Mouse (Mus musculus): Measurements from ENCODE around the gene Hsd17b11. TPM values are rescaled to one million over a fixed set of nuclear protein-coding genes. Genes with fewer than 3 reads are reported as not detected.

Gene Hsd17b11
- polyA plus RNA-seq, 1 experiment from 2014 or later, result 6.5 TPM

DNA sequence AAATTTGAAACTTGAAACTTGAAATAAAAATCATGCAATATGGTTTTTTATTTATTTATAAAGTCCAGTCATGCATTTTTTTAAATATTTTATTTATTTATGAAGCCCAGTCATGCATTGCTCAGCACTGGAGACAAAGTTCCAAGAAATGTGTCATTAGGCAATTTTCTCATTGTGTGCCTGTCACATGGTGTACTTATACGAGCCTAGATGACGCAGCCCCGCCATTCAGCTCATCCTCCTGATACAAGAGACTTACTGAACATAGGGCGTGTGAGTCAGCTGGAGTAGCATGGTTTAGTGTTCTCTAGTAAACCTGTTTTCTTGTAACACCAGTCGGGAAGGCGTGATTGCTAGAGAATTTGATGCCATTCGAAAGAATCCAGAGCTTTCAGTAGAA is 34.6 kb upstream of the Hsd17b11 start:
- Histone ChIP-seq H3K4me1 (replicated peaks; ENCODE audit: control insufficient read depth, insufficient read depth, low read length) (no peaks in the 10 kb centered on the region), H3K27ac (ENCODE audit: low read depth) (no peak overlapping the region), H3K9ac (ENCODE audit: low read length) (no peak overlapping the region), H3K9me3 (ENCODE audit: control insufficient read depth, low read length) (no peaks in the 10 kb centered on the region), H3K27me3 (replicated peaks; ENCODE audit: control insufficient read depth, insufficient read depth, low read length) (no peaks in the 10 kb centered on the region), H3K4me3 (ENCODE audit: low read depth, low read length) (no peak overlapping the region), H3K36me3 (ENCODE audit: control insufficient read depth, insufficient read depth, low read length) (peaks cover 50% of the 10 kb centered on the region), H3K4me2 (ENCODE audit: low read length) (no peak overlapping the region)
- DNase-seq (ENCODE audit: low spot score) (no peak), ATAC-seq (replicated peaks; ENCODE audit: low FRiP score, low TSS enrichment, low read depth) (no peak)
- WGBS, result 91% methylated on average over 7 of the region's 7 CpGs

DNA sequence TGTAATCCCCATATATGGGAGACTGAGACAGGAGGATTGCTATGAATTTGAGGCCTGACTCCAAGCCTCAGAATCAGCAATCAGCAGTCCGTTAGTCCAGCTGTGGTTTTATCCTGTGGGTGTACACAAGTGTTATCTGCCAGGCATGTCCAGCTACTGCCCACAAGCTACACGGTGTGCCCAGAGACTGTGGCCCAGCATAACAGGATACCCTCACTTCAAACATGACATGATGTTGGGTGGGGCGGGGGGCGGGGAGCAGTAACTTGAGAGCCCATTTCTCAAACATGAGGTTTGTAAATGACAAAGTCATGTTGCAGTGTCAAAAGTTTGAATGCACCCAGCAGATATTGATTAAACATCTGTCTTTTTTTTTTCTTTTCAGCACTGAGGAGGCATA is 34.1 kb upstream of the Hsd17b11 start:
- Histone ChIP-seq H3K4me2 (ENCODE audit: low read length) (no peak overlapping the region), H3K27me3 (replicated peaks; ENCODE audit: control insufficient read depth, insufficient read depth, low read length) (no peaks in the 10 kb centered on the region), H3K4me1 (replicated peaks; ENCODE audit: control insufficient read depth, insufficient read depth, low read length) (no peaks in the 10 kb centered on the region), H3K27ac (ENCODE audit: low read depth) (no peak overlapping the region), H3K4me3 (ENCODE audit: low read depth, low read length) (no peak overlapping the region), H3K36me3 (ENCODE audit: control insufficient read depth, insufficient read depth, low read length) (peaks cover 50% of the 10 kb centered on the region), H3K9ac (ENCODE audit: low read length) (no peak overlapping the region), H3K9me3 (ENCODE audit: control insufficient read depth, low read length) (no peaks in the 10 kb centered on the region)
- 88% methylated on average over 4 of the region's 4 CpGs for WGBS
- ATAC-seq (replicated peaks; ENCODE audit: low FRiP score, low TSS enrichment, low read depth) (no peak), DNase-seq (ENCODE audit: low spot score) (no peak)

DNA sequence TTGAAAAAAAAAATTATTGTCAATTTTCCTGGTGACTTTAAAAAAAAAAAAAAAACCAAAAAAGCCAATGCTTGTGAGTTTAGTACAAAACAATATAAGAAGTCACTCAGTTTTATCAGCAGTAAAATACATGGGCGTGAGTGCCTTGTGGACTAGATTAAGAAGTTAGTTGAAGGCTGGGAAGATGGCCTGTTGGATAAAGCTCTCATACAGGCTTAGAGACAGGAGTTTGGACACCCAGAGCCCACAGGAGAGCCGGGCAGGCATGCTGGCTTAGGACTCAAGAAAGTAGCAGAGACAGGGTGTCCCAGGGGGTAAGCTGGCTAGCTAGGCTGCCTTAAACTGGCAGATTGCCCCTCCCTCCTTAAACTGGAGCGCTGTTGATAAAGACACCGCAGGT is 33.2 kb upstream of the Hsd17b11 start:
- Histone ChIP-seq H3K4me2 (ENCODE audit: low read length) (no peak overlapping the region), H3K4me3 (ENCODE audit: low read depth, low read length) (no peak overlapping the region), H3K27me3 (replicated peaks; ENCODE audit: control insufficient read depth, insufficient read depth, low read length) (no peaks in the 10 kb centered on the region), H3K9ac (ENCODE audit: low read length) (no peak overlapping the region), H3K36me3 (ENCODE audit: control insufficient read depth, insufficient read depth, low read length) (peaks cover 46% of the 10 kb centered on the region), H3K4me1 (replicated peaks; ENCODE audit: control insufficient read depth, insufficient read depth, low read length) (no peaks in the 10 kb centered on the region), H3K9me3 (ENCODE audit: control insufficient read depth, low read length) (no peaks in the 10 kb centered on the region), H3K27ac (ENCODE audit: low read depth) (no peak overlapping the region)
- ATAC-seq (replicated peaks; ENCODE audit: low FRiP score, low TSS enrichment, low read depth) (no peak), DNase-seq (ENCODE audit: low spot score) (no peak)
- WGBS, result 95% methylated on average over 4 of the region's 4 CpGs

DNA sequence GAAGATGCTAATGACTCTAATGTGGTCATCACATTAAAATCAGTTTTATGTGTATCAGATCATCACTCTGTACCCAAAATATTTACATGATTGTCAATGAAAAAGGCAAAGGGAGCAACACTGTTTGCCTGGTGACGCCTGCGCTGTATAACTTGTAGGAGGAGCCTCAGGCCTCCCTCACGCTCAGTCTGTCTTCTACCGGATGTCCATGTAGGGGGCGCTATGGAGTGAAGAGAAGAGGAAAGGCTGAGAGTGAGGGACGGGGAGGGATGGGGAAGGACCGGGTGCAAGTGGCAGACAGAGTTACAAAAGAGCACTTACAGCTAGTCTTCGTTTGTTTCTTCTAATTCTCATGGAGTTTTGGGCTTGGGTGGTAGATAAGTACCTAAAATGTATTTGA is 31.2 kb upstream of the Hsd17b11 start:
- ATAC-seq (replicated peaks; ENCODE audit: low FRiP score, low TSS enrichment, low read depth), result no peak
- Histone ChIP-seq H3K9ac (ENCODE audit: low read length) (no peak overlapping the region), H3K4me1 (replicated peaks; ENCODE audit: control insufficient read depth, insufficient read depth, low read length) (no peaks in the 10 kb centered on the region), H3K27me3 (replicated peaks; ENCODE audit: control insufficient read depth, insufficient read depth, low read length) (no peaks in the 10 kb centered on the region), H3K9me3 (ENCODE audit: control insufficient read depth, low read length) (no peaks in the 10 kb centered on the region), H3K36me3 (ENCODE audit: control insufficient read depth, insufficient read depth, low read length) (peaks cover 30% of the 10 kb centered on the region), H3K4me2 (ENCODE audit: low read length) (no peak overlapping the region), H3K4me3 (ENCODE audit: low read depth, low read length) (no peak overlapping the region), H3K27ac (ENCODE audit: low read depth) (no peak overlapping the region)
- 65% methylated on average over 8 of the region's 8 CpGs for WGBS
- DNase-seq (ENCODE audit: low spot score), result no peak

DNA sequence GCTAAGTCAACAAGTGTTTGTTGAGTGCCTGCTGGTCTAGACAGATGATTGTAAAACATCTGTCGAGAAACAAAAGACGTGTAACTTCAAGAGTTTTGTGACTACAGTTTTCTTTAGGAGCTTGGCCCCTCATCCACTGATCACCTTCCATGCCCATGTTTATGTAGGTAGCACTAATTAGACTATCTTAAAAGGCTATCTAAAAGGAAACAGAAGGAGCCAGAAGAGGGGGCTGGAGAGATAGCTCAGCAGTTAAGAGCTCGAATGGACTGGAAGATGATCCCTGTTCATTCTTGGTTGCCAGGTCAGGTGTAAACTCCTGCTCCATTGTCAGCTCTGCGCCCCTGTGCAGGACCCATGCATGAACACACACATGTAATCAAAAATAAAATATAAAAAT is 26.4 kb upstream of the Hsd17b11 start:
- ATAC-seq (replicated peaks; ENCODE audit: low FRiP score, low TSS enrichment, low read depth), result no peak
- 39% methylated on average over 4 of the region's 4 CpGs for WGBS
- Histone ChIP-seq H3K36me3 (ENCODE audit: control insufficient read depth, insufficient read depth, low read length) (peaks cover 25% of the 10 kb centered on the region), H3K9me3 (ENCODE audit: control insufficient read depth, low read length) (no peaks in the 10 kb centered on the region), H3K4me3 (ENCODE audit: low read depth, low read length) (peak overlapping the region; percentile 56; the same call in 1 of the 2 replicates), H3K4me2 (ENCODE audit: low read length) (peak overlapping the region; percentile 72), H3K9ac (ENCODE audit: low read length) (no peak overlapping the region), H3K27ac (ENCODE audit: low read depth) (no peak overlapping the region), H3K27me3 (replicated peaks; ENCODE audit: control insufficient read depth, insufficient read depth, low read length) (no peaks in the 10 kb centered on the region), H3K4me1 (replicated peaks; ENCODE audit: control insufficient read depth, insufficient read depth, low read length) (peaks cover 5% of the 10 kb centered on the region; the same call in 1 of the 2 replicates)
- no peak for DNase-seq (ENCODE audit: low spot score)

DNA sequence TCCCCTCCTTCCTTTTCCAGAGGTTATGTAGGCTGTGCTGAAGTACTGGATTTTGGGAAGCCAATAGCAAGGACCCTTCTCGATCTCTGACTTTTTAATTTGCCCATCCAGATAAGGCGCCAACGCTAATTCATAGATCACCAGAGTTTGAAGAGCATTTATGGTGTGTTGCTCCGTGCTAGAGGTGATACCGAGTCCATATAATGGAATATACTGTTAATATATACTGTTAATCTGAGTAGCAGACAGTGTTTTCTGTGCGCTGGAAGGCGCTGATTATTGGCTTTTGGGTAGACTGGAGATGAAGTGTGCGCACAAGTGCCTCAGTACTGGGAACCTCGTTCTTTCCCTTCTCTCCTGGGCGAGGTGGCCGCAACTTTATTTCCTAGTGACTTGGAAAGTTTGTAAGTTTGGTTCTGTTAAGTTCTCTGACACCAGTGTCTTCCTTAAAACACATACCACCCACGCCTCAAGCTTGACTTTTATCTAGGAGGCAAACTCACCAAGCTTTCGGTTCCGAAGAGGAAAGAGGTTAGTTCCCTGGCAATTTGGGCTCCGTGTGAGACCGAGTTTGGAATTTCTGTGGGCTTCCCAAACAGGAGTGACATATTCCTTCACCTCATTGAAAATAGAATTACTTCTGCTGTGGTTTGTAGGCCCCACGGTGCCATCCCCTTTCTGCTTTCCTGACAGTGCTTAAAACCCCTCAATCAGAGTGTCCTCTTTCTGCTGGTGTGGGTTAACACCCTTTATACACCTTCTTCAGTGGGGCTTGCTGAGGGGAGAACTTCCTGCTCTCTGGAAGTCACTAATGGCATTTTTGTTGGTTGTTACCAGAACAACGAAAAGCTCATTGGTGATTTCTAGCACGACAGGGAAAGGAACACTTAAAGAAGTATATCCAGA is 25.7 kb upstream of the Hsd17b11 start:
- no peaks in the 10 kb centered on the region for H3K9me3 ChIP-seq (ENCODE audit: control insufficient read depth, low read length)
- H3K4me2 ChIP-seq (ENCODE audit: low read length), result peak overlapping the region; percentile 72
- ATAC-seq (replicated peaks; ENCODE audit: low FRiP score, low TSS enrichment, low read depth), result no peak
- no peaks in the 10 kb centered on the region for H3K27me3 ChIP-seq (replicated peaks; ENCODE audit: control insufficient read depth, insufficient read depth, low read length)
- WGBS, result 5% methylated on average over 19 of the region's 19 CpGs
- peak overlapping the region; percentile 87 for H3K27ac ChIP-seq (ENCODE audit: low read depth)
- peak overlapping the region; percentile 69 for H3K9ac ChIP-seq (ENCODE audit: low read length)
- H3K36me3 ChIP-seq (ENCODE audit: control insufficient read depth, insufficient read depth, low read length), result peaks cover 20% of the 10 kb centered on the region
- H3K4me1 ChIP-seq (replicated peaks; ENCODE audit: control insufficient read depth, insufficient read depth, low read length), result peaks cover 5% of the 10 kb centered on the region; the same call in 1 of the 2 replicates
- H3K4me3 ChIP-seq (ENCODE audit: low read depth, low read length), result peak overlapping the region; percentile 56
- DNase-seq (ENCODE audit: low spot score), result peak; percentile 56

DNA sequence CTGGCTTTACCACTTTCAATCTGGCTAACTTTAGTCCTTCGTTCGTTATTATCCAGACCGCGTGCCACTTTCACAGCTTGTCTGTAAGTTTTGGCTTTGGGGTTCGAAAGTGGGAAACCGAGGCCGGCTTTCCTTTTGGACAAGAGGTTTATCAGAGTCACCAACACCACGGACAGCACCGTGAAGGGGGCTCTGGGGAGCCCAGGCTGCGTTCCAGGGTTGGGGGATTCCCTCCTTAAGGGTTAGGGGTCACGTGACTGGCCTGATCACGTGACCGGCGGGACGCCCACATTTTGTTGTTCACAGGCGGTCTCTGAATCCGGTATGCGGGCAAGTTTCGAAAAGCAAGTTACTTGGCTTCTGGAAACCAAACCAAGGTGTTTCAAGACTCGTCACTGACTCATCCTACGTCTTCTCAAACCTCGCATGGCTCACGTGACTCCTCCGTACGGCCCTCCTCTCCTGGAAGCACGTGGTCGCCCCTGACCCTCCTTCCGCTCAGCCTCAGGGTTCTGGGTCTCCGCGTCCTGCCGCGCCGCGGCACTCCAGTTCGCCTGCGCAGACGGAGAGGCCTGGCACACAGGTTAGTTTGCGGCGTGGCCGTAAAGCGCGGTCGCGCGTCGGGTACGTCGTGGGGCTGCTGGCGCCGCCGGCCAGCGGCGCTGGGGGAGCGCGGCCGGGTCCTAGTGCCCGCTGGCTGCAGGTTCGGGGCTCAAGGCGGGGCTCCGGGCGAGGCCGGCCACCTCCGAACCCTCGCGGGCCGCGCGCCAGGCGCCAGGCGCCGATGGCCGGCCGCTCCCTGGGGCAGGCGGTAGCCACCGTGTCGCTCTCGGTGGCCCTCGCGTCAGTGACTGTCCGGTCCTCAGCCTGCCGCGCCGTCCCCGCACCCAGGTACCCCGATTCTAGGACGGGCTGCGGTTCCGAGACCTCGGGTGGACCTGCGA is 24.8 kb upstream of the Hsd17b11 start, which contains the start of gene Nudt9:
Gene Nudt9 (plus strand): TSS at position 51 of the 944 bp plus-strand sequence.
- Histone ChIP-seq H3K9ac (ENCODE audit: low read length) (peak within 1 kb of the TSS; percentile 69), H3K4me2 (ENCODE audit: low read length) (peak within 1 kb of the TSS; percentile 72), H3K27ac (ENCODE audit: low read depth) (peak within 1 kb of the TSS; percentile 87), H3K4me1 (replicated peaks; ENCODE audit: control insufficient read depth, insufficient read depth, low read length) (peaks cover 5% of the 10 kb centered on the region; the same call in 1 of the 2 replicates), H3K9me3 (ENCODE audit: control insufficient read depth, low read length) (no peaks in the 10 kb centered on the region), H3K27me3 (replicated peaks; ENCODE audit: control insufficient read depth, insufficient read depth, low read length) (no peaks in the 10 kb centered on the region), H3K4me3 (ENCODE audit: low read depth, low read length) (peak within 1 kb of the TSS; percentile 56), H3K36me3 (ENCODE audit: control insufficient read depth, insufficient read depth, low read length) (peaks cover 11% of the 10 kb centered on the region)
- DNase-seq (ENCODE audit: low spot score), result peak; percentile 97
- WGBS, result 5% methylated on average over 87 of the region's 90 CpGs
- peak; percentile 99 for ATAC-seq (replicated peaks; ENCODE audit: low FRiP score, low TSS enrichment, low read depth)

DNA sequence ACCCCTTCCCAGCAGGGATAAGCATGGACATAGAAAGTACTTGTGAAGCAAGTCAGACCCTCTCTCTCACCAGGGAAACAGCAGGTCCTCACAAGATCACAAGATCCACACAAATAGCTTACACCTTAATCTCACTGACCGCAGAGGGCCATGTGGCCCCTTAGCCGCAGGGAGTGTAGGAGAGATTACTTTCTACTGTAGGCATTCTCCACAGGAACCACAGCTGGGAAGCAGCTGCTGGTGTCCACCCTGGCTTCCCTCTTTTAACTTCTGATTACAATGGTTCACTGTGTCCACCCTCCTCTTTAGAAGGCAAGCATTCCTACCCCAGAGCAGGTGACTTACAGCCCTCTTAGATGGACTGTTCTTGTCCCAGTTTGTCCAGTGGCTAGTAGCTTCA is 22.0 kb upstream of the Hsd17b11 start:
- H3K4me3 ChIP-seq (ENCODE audit: low read depth, low read length), result no peak overlapping the region
- peaks cover 5% of the 10 kb centered on the region; the same call in 1 of the 2 replicates for H3K4me1 ChIP-seq (replicated peaks; ENCODE audit: control insufficient read depth, insufficient read depth, low read length)
- DNase-seq (ENCODE audit: low spot score) (no peak), ATAC-seq (replicated peaks; ENCODE audit: low FRiP score, low TSS enrichment, low read depth) (no peak)
- H3K9ac ChIP-seq (ENCODE audit: low read length), result no peak overlapping the region
- no peak overlapping the region for H3K27ac ChIP-seq (ENCODE audit: low read depth)
- no peak overlapping the region for H3K4me2 ChIP-seq (ENCODE audit: low read length)
- H3K9me3 ChIP-seq (ENCODE audit: control insufficient read depth, low read length), result no peaks in the 10 kb centered on the region
- H3K36me3 ChIP-seq (ENCODE audit: control insufficient read depth, insufficient read depth, low read length), result no peaks in the 10 kb centered on the region
- 58% methylated on average over 2 of the region's 2 CpGs for WGBS
- H3K27me3 ChIP-seq (replicated peaks; ENCODE audit: control insufficient read depth, insufficient read depth, low read length), result no peaks in the 10 kb centered on the region

Measured in intestine, embryonic 14.5 days (tissue).